Mouse (Mus musculus) right cerebral cortex, postnatal 4 days (tissue): ENCODE measurements around the gene Gch1.

Experiments used
- DNase-seq: peaks from one replicate; pipeline ENCODE4 v3.0.0-alpha.2; 2022

The Gch1 gene

GRCm38 (mm10) chr14:47188848-47189634, at the start of gene Gch1:
Gch1 (minus strand) TSS chr14:47189413.
- DNase-seq = peak; percentile 65

- no peak for DNase-seq
Measured at GRCm38 (mm10) chr14:47237286-47237685, 48.1 kb upstream of the Gch1 start.

- no peak for DNase-seq
Measured at GRCm38 (mm10) chr14:47236491-47236890, 47.3 kb upstream of the Gch1 start.

- DNase-seq = no peak
Measured at GRCm38 (mm10) chr14:47234526-47235250, 45.5 kb upstream of the Gch1 start.

- DNase-seq = no peak
Measured at GRCm38 (mm10) chr14:47234032-47234431, 44.8 kb upstream of the Gch1 start.

GRCm38 (mm10) chr14:47233602-47234001, 44.4 kb upstream of the Gch1 start:
- DNase-seq = no peak

GRCm38 (mm10) chr14:47229796-47230376, 40.7 kb upstream of the Gch1 start:
- DNase-seq = no peak

GRCm38 (mm10) chr14:47225931-47226330, 36.7 kb upstream of the Gch1 start:
- DNase-seq = no peak

GRCm38 (mm10) chr14:47224476-47225325, 35.5 kb upstream of the Gch1 start:
- DNase-seq = no peak

GRCm38 (mm10) chr14:47222631-47223450, 33.6 kb upstream of the Gch1 start:
- no peak for DNase-seq

- DNase-seq = no peak
Measured at GRCm38 (mm10) chr14:47221567-47221966, 32.4 kb upstream of the Gch1 start.

- no peak for DNase-seq
Measured at GRCm38 (mm10) chr14:47220231-47221025, 31.2 kb upstream of the Gch1 start.

GRCm38 (mm10) chr14:47218766-47219606, 29.8 kb upstream of the Gch1 start:
- DNase-seq = no peak

GRCm38 (mm10) chr14:47216541-47216940, 27.3 kb upstream of the Gch1 start:
- no peak for DNase-seq

GRCm38 (mm10) chr14:47214367-47214766, 25.2 kb upstream of the Gch1 start:
- DNase-seq = no peak

- DNase-seq = no peak
Measured at GRCm38 (mm10) chr14:47213305-47213704, 24.1 kb upstream of the Gch1 start.

- no peak for DNase-seq
Measured at GRCm38 (mm10) chr14:47209669-47210164, 20.5 kb upstream of the Gch1 start.

- DNase-seq = no peak
Measured at GRCm38 (mm10) chr14:47208564-47209493, 19.6 kb upstream of the Gch1 start.

- no peak for DNase-seq
Measured at GRCm38 (mm10) chr14:47206601-47207000, 17.4 kb upstream of the Gch1 start.
